Mouse (Mus musculus): ENCODE results near the gene Ppp1r14b.

DNA sequence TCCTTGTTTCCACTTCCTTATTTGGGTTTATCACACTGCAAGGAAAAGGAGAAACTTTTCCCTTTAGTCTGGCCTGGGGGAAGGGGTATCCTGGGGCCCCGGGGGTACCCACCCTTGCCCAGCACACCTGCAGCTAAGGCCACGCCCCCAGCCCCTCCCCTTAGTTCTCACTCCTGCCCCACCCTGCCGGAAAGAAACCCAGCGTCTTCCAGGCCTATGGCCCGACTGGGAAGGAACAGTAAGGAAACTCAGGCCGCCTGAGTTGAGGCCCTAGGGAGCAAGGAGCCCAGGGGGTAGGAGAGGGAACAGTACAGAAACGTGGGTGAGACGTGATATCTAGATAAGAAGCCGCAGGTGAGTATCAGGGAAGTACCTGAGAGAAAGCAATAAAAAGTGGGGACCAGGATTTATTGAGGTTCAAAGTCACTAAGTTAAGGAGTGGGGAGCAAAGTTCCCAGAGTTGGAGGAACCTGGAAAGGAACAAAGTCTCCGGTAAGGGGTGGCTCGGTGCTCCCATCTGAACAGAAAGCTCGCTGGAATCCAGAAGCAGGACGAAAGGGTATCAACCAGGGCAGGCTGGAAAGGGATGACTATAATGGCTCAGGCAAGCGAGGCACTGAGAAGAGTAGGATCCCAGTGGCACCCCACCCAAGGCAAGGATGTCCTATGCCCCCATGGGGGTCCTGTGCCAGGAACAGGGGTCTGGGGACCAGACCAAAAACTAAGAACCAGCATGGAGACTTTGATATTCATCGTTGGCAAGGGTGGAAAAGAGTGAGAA lies 6.1 kb upstream of the Ppp1r14b start:
- TF ChIP-seq POLR2A (IDR thresholded peaks at IDR 0.05; ENCODE audit: control insufficient read depth, extremely low read depth, insufficient read depth, low read length, poor library complexity), result no peak
- no peak for TF ChIP-seq CTCF (IDR thresholded peaks at IDR 0.05; ENCODE audit: borderline replicate concordance, control insufficient read depth, extremely low read depth, insufficient read depth, low read length, poor library complexity)
